Mouse (Mus musculus): Measurements from ENCODE around the gene Tnfrsf1a. TPM values are rescaled to one million over a fixed set of nuclear protein-coding genes. Genes with fewer than 3 reads are reported as not detected.
A peak's percentile ranks its signal among the peaks of the same experiment; 100 is the strongest.

The Tnfrsf1a gene
- polyA plus RNA-seq, 1 experiment from 2014 or later = 109 TPM

- TF ChIP-seq CTCF (IDR thresholded peaks at IDR 0.05; ENCODE audit: low read depth) = no peak
These were observed 4.3 kb upstream of the Tnfrsf1a start for GRCm38 (mm10) chr6:125344866-125345265.

DNA sequence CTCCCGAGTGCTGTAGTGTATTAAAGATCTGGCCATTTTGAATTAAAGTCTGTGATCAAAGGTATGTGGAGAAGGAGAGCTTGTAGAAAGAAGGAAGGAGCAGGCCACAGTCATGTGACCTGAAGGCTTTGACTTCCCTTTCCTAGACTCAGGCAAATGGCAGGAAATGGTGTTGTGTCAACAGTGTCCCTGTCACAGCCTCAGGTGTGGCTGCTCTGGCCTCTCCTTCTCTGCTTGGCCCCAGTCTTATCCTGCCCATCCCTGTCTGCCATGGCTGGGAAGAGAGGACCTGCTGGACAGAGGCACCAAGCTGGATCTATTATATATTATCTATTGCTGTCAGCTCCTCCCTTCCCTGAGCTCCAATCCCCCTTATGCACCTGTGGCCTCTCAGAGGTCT lies 3.5 kb upstream of the Tnfrsf1a start:
- ATAC-seq = peak; percentile 81

More at GRCm38 (mm10) chr6:125344866-125345265, 4.3 kb upstream of the Tnfrsf1a start:
- WGBS = 38% methylated on average over 4 of the region's 4 CpGs
- no peaks in the 10 kb centered on the region for H3K27me3 ChIP-seq (replicated peaks; ENCODE audit: control insufficient read depth, insufficient read depth, low read length)
- no peak for ATAC-seq
- no peak overlapping the region for H3K4me2 ChIP-seq (replicated peaks; ENCODE audit: low read depth)
- peaks cover 25% of the 10 kb centered on the region for H3K4me1 ChIP-seq (replicated peaks; ENCODE audit: control insufficient read depth, insufficient read depth, low read length)
- H3K4me3 ChIP-seq (ENCODE audit: low read depth, low read length) = no peak overlapping the region
- H3K9ac ChIP-seq (ENCODE audit: low read depth, low read length) = no peak overlapping the region
- no peaks in the 10 kb centered on the region for H3K9me3 ChIP-seq (ENCODE audit: control insufficient read depth)
- H3K27ac ChIP-seq (ENCODE audit: low read depth, low read length) = peak overlapping the region; percentile 89
- no peaks in the 10 kb centered on the region for H3K36me3 ChIP-seq (ENCODE audit: control insufficient read depth, insufficient read depth)

DNA sequence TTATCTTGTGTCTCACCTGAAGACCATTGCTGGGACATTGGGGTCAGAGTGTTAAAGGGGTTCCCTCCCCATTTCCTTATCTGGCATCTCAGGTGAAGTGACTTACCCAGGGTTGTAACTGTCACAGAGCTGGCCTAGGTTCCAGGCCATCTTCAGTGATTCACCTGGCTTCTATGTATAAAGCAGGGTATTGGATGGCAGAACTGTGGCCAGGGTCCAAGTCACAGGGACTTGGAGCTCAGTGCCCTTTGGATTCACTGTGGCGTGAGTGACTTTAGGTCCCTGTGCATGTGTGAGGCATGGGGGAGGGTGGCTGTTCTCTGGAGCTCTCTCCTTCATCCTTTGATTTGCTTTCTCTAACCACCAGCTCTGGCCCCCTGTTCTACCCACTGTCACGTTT lies 3.1 kb upstream of the Tnfrsf1a start:
- no peaks in the 10 kb centered on the region for H3K9me3 ChIP-seq (ENCODE audit: control insufficient read depth)
- no peak overlapping the region for H3K9ac ChIP-seq (ENCODE audit: low read depth, low read length)
- peak; percentile 82 for ATAC-seq
- TF ChIP-seq CTCF (IDR thresholded peaks at IDR 0.05; ENCODE audit: low read depth) = no peak
- H3K4me2 ChIP-seq (replicated peaks; ENCODE audit: low read depth) = no peak overlapping the region
- peak overlapping the region; percentile 51 for H3K27ac ChIP-seq (ENCODE audit: low read depth, low read length)
- peaks cover 25% of the 10 kb centered on the region for H3K4me1 ChIP-seq (replicated peaks; ENCODE audit: control insufficient read depth, insufficient read depth, low read length)
- WGBS = 41% methylated on average over 2 of the region's 2 CpGs
- H3K27me3 ChIP-seq (replicated peaks; ENCODE audit: control insufficient read depth, insufficient read depth, low read length) = no peaks in the 10 kb centered on the region
- H3K36me3 ChIP-seq (ENCODE audit: control insufficient read depth, insufficient read depth) = no peaks in the 10 kb centered on the region
- H3K4me3 ChIP-seq (ENCODE audit: low read depth, low read length) = no peak overlapping the region

More for the DNA sequence above, 3.5 kb upstream of the Tnfrsf1a start:
- 48% methylated on average over 1 of the region's 1 CpGs for WGBS
- Histone ChIP-seq H3K36me3 (ENCODE audit: control insufficient read depth, insufficient read depth) (no peaks in the 10 kb centered on the region), H3K4me1 (replicated peaks; ENCODE audit: control insufficient read depth, insufficient read depth, low read length) (peaks cover 25% of the 10 kb centered on the region), H3K9me3 (ENCODE audit: control insufficient read depth) (no peaks in the 10 kb centered on the region), H3K4me2 (replicated peaks; ENCODE audit: low read depth) (no peak overlapping the region), H3K27ac (ENCODE audit: low read depth, low read length) (peak overlapping the region; percentile 89), H3K4me3 (ENCODE audit: low read depth, low read length) (no peak overlapping the region), H3K27me3 (replicated peaks; ENCODE audit: control insufficient read depth, insufficient read depth, low read length) (no peaks in the 10 kb centered on the region), H3K9ac (ENCODE audit: low read depth, low read length) (no peak overlapping the region)
- no peak for TF ChIP-seq CTCF (IDR thresholded peaks at IDR 0.05; ENCODE audit: low read depth)

GRCm38 (mm10) chr6:125349575-125350230 lies 541 bp downstream of the Tnfrsf1a start:
- no peak for TF ChIP-seq CTCF (IDR thresholded peaks at IDR 0.05; ENCODE audit: low read depth)
- Histone ChIP-seq H3K4me1 (replicated peaks; ENCODE audit: control insufficient read depth, insufficient read depth, low read length) (peaks cover 16% of the 10 kb centered on the region), H3K36me3 (ENCODE audit: control insufficient read depth, insufficient read depth) (peaks cover 13% of the 10 kb centered on the region; the same call in 1 of the 2 replicates), H3K4me3 (ENCODE audit: low read depth, low read length) (peak overlapping the region; percentile 81), H3K4me2 (replicated peaks; ENCODE audit: low read depth) (peak overlapping the region; percentile 81), H3K9ac (ENCODE audit: low read depth, low read length) (peak overlapping the region; percentile 84), H3K27me3 (replicated peaks; ENCODE audit: control insufficient read depth, insufficient read depth, low read length) (no peaks in the 10 kb centered on the region), H3K9me3 (ENCODE audit: control insufficient read depth) (no peaks in the 10 kb centered on the region), H3K27ac (ENCODE audit: low read depth, low read length) (peak overlapping the region; percentile 89)
- peak; percentile 34; the same call in 1 of the 2 replicates for ATAC-seq
- WGBS = under 1% methylated on average over 27 of the region's 27 CpGs

GRCm38 (mm10) chr6:125350231-125350994 lies 1.3 kb downstream of the Tnfrsf1a start:
- H3K4me1 ChIP-seq (replicated peaks; ENCODE audit: control insufficient read depth, insufficient read depth, low read length) = peaks cover 19% of the 10 kb centered on the region
- H3K27me3 ChIP-seq (replicated peaks; ENCODE audit: control insufficient read depth, insufficient read depth, low read length) = no peaks in the 10 kb centered on the region

DNA sequence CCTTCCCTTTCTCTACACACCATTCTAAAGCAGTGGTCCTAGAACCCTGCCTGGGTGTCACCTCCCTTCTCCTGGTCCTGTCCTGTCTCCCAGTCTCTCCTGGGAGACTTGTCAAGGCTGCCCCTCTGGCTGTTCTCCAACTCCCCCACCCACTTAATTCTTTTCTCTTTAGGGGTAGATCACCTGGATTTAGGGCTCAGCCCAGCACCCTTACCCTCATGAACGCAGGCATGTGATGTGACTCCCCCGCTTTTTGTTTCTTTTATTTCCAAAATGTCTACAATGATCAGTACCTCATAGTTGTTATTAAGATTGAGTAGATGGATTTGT lies 1.8 kb downstream of the Tnfrsf1a start:
- Histone ChIP-seq H3K4me3 (ENCODE audit: low read depth, low read length) (peak overlapping the region; percentile 81), H3K27me3 (replicated peaks; ENCODE audit: control insufficient read depth, insufficient read depth, low read length) (no peaks in the 10 kb centered on the region), H3K36me3 (ENCODE audit: control insufficient read depth, insufficient read depth) (peaks cover 13% of the 10 kb centered on the region; the same call in 1 of the 2 replicates), H3K9me3 (ENCODE audit: control insufficient read depth) (no peaks in the 10 kb centered on the region), H3K9ac (ENCODE audit: low read depth, low read length) (peak overlapping the region; percentile 84), H3K27ac (ENCODE audit: low read depth, low read length) (peak overlapping the region; percentile 89), H3K4me1 (replicated peaks; ENCODE audit: control insufficient read depth, insufficient read depth, low read length) (peaks cover 19% of the 10 kb centered on the region), H3K4me2 (replicated peaks; ENCODE audit: low read depth) (peak overlapping the region; percentile 81)
- 77% methylated on average over 2 of the region's 2 CpGs for WGBS
- no peak for TF ChIP-seq CTCF (IDR thresholded peaks at IDR 0.05; ENCODE audit: low read depth)
- no peak for ATAC-seq

More at GRCm38 (mm10) chr6:125350231-125350994, 1.3 kb downstream of the Tnfrsf1a start:
- peak overlapping the region; percentile 81 for H3K4me2 ChIP-seq (replicated peaks; ENCODE audit: low read depth)
- peak overlapping the region; percentile 84 for H3K9ac ChIP-seq (ENCODE audit: low read depth, low read length)
- no peak for ATAC-seq
- H3K9me3 ChIP-seq (ENCODE audit: control insufficient read depth) = no peaks in the 10 kb centered on the region
- peak overlapping the region; percentile 81 for H3K4me3 ChIP-seq (ENCODE audit: low read depth, low read length)
- TF ChIP-seq CTCF (IDR thresholded peaks at IDR 0.05; ENCODE audit: low read depth) = no peak
- WGBS = 6% methylated on average over 20 of the region's 20 CpGs
- H3K27ac ChIP-seq (ENCODE audit: low read depth, low read length) = peak overlapping the region; percentile 89
- H3K36me3 ChIP-seq (ENCODE audit: control insufficient read depth, insufficient read depth) = peaks cover 13% of the 10 kb centered on the region; the same call in 1 of the 2 replicates

All from intestine, postnatal 0 days (tissue).